Comparison of ENCODE assay signal across 15 mouse cellular contexts in the genomic region with DNA sequence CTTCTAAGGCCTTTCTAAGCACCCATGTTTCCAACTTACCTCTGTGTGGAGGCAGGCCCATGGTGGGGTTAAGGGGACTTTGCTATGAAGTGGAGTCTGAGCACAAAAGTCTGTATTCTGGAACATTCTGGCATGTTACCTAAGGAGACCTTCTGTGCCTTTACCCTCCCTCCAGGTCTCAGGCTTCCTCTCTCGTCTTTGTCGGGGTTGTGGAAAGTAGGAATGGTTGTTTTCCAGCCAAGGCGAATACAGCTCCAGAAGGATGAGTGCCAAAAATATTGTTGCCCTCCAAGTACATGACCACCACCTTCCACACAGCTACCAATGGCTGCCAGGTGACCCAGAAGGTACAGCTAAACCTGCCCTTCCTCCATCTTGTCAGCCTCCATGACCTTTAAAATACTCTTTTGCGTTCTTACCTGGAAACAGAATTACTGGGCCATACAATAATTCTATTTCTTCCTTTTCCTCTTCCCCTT.
"Had no signal": no experiment of that assay in that cellular context is flagged by ENCODE, and none has a peak within 500 bp of the region (broad histone marks: within the 10 kb centered on the region; RNA-seq: fewer than 3 reads in every experiment).

No protein-coding gene starts in this region.

- H3K9me3 ChIP-seq: limb, embryonic 13.5 days; liver, embryonic 15.5 days; midbrain, embryonic 10.5 days; neural tube, embryonic 12.5 days had no signal

- H3K36me3 ChIP-seq: limb, embryonic 13.5 days; liver, embryonic 15.5 days; midbrain, embryonic 10.5 days; neural tube, embryonic 12.5 days had no signal

- DNase-seq: kidney, adult 8-10 months; kidney, postnatal 36 days; layer of hippocampus, adult 9-11 months; layer of hippocampus, postnatal 36 days; left cerebral cortex, postnatal 4 days; lung, embryonic 14.5 days; lung, postnatal 10 days; lung, postnatal 4 days; midbrain, embryonic 14.5 days had no signal

- H3K27ac ChIP-seq: kidney, postnatal 0 days; limb, embryonic 13.5 days; liver, embryonic 15.5 days; midbrain, embryonic 10.5 days; neural tube, embryonic 12.5 days had no signal

- H3K4me3 ChIP-seq: limb, embryonic 13.5 days; liver, embryonic 15.5 days; midbrain, embryonic 10.5 days; myocyte; neural tube, embryonic 12.5 days had no signal

- H3K9ac ChIP-seq: limb, embryonic 13.5 days; liver, embryonic 15.5 days; lung, embryonic 14.5 days; neural tube, embryonic 12.5 days had no signal

- H3K4me2 ChIP-seq: limb, embryonic 13.5 days; liver, embryonic 15.5 days; lung, embryonic 14.5 days; neural tube, embryonic 12.5 days had no signal
